Mouse (Mus musculus) kidney, embryonic 15.5 days (tissue): ENCODE results near the gene Elovl2. TPM values are rescaled to one million over a fixed set of nuclear protein-coding genes. Genes with fewer than 3 reads are reported as not detected.
"Not testable (repeated sequence)": the region's sequence is repeated elsewhere in the genome, so short reads cannot be mapped to it uniquely, and the experiment has no call there.

Experiments used
- ATAC-seq: fragments of 200-750 bp; cut with Nextera tagmentation; replicated peaks from 2 replicates; pipeline ENCODE4 v1.8.0; 2017; ENCODE audit warnings: moderate TSS enrichment; ENCODE audit not compliant: low FRiP score
- H3K27ac ChIP-seq: fragments of 300-500 bp; sonication (generic); 2 replicates; pipeline ENCODE4 v1.5.1; 2015; ENCODE audit warnings: mild to moderate bottlenecking, inconsistent platforms
- H3K27me3 ChIP-seq: fragments of 300-500 bp; sonication (generic); 2 replicates; pipeline ENCODE4 v1.6.1; 2015; ENCODE audit warnings: inconsistent platforms
- H3K36me3 ChIP-seq: fragments of 300-500 bp; sonication (generic); 2 replicates; pipeline ENCODE4 v1.6.1; 2015; ENCODE audit warnings: inconsistent platforms
- H3K4me1 ChIP-seq: fragments of 300-500 bp; sonication (generic); 2 replicates; pipeline ENCODE4 v1.6.1; 2015; ENCODE audit warnings: inconsistent platforms
- H3K4me2 ChIP-seq: fragments of 300-500 bp; sonication (generic); 2 replicates; pipeline ENCODE4 v1.6.1; 2015; ENCODE audit warnings: moderate library complexity, mild to moderate bottlenecking, inconsistent platforms
- H3K4me3 ChIP-seq: fragments of 300-500 bp; sonication (generic); replicated peaks from 2 replicates; pipeline ENCODE4 v1.5.1; 2015; ENCODE audit warnings: mild to moderate bottlenecking, inconsistent platforms
- H3K9ac ChIP-seq: fragments of 300-500 bp; sonication (generic); 2 replicates; pipeline ENCODE4 v1.6.1; 2015; ENCODE audit warnings: mild to moderate bottlenecking, inconsistent platforms
- H3K9me3 ChIP-seq: fragments of 300-500 bp; sonication (generic); replicated peaks from 2 replicates; pipeline ENCODE4 v1.6.1; 2016; ENCODE audit warnings: inconsistent platforms
- WGBS: fragments of 180-500 bp; shearing (Covaris S2); methylation state at CpG from one replicate; pipeline ENCODE4 v1.1.7; 2015; ENCODE audit warnings: mixed read lengths; 5-methylcytosine and 5-hydroxymethylcytosine counted together
- polyA plus RNA-seq: library from polyadenylated mRNA; unstranded; fragments of >200 nt; fragmentation: Nextera tagmentation; extraction: Ambion mirVana; gene quantifications from 2 replicates; pipeline ENCODE4 v1.2.1, GENCODE M21; 2015

Elovl2 gene
- 16.8 and 19.2 TPM in 2 replicates for polyA plus RNA-seq

DNA sequence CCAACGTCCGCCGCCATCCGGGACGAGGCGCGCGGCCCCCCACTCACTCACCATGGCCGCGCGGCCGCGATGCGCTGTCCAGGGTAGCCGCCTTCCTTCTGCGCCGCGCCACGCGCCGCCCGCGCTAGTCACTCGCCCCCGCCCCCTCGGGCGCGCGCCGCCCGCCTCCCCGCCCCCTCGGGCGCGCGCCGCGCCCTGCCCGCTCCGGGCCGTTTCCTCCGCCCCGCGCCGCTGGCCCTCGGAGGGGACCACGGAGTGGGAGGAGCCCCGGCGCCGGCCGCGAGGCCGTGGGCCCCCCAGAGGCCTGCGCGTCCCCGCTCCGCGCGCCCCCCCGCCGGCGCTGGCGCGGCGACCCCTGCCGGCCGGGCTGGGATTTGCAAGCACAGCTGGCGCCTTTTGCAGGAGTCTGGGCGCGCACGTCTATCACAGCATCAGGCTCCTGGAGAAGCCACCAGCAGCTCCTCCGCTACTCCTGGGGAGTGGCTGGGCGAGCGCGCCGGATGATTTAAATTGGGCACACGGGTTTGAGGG lies at the start of gene Elovl2:
Gene Elovl2 (minus strand): TSS at position 102 of the 531 bp plus-strand sequence.
- H3K9ac ChIP-seq = peak within 1 kb of the TSS; percentile 50
- no peaks in the 10 kb centered on the region for H3K27me3 ChIP-seq
- 2% methylated on average over 67 of the region's 77 CpGs for WGBS

DNA sequence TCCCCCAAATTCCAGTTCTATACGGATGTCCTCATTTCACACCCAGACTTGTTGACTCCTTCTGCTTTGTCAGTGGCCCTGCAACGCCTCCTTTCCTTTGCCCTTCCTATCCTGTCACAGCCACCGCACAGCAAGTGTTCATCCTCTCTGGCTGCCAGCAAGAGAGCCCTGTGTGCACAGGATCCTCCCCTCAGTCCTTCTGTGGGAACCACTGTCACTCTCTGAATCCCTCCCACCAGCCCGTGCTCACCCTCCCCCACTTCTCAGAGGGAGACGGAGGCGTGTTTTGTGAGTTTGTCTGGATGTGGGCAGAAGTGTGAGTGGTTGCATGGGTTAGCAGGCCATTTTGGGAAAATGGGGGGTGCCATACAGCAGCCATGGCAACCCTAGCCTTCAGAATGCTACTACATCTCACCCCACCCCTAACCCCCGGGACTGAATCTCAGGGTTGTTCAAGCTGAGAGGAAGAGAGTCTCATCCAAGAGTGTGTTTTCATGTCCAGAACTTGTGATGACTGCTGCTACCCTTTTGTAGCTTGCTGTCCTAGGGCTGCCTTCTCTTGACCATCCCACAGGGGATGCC lies 47.7 kb upstream of the Elovl2 start:
- H3K36me3 ChIP-seq = peaks cover 5% of the 10 kb centered on the region; the same call in 1 of the 2 replicates
- WGBS = 26% methylated on average over 7 of the region's 7 CpGs
- no peak overlapping the region for H3K27ac ChIP-seq
- no peak overlapping the region for H3K4me2 ChIP-seq
- H3K9ac ChIP-seq = no peak overlapping the region
- no peak overlapping the region for H3K4me3 ChIP-seq
- H3K27me3 ChIP-seq = no peaks in the 10 kb centered on the region
- peaks cover 6% of the 10 kb centered on the region for H3K4me1 ChIP-seq
- H3K9me3 ChIP-seq = no peaks in the 10 kb centered on the region
- ATAC-seq = peak; percentile 70

More for the DNA sequence above, at the start of gene Elovl2:
- Histone ChIP-seq H3K4me3 (peak within 1 kb of the TSS; percentile 68), H3K27ac (peak within 1 kb of the TSS; percentile 51), H3K4me2 (peak within 1 kb of the TSS; percentile 79), H3K36me3 (no peaks in the 10 kb centered on the region), H3K9me3 (peaks cover 8% of the 10 kb centered on the region; the same call in 1 of the 2 replicates), H3K4me1 (peaks cover 5% of the 10 kb centered on the region)
- ATAC-seq = peak; percentile 94

DNA sequence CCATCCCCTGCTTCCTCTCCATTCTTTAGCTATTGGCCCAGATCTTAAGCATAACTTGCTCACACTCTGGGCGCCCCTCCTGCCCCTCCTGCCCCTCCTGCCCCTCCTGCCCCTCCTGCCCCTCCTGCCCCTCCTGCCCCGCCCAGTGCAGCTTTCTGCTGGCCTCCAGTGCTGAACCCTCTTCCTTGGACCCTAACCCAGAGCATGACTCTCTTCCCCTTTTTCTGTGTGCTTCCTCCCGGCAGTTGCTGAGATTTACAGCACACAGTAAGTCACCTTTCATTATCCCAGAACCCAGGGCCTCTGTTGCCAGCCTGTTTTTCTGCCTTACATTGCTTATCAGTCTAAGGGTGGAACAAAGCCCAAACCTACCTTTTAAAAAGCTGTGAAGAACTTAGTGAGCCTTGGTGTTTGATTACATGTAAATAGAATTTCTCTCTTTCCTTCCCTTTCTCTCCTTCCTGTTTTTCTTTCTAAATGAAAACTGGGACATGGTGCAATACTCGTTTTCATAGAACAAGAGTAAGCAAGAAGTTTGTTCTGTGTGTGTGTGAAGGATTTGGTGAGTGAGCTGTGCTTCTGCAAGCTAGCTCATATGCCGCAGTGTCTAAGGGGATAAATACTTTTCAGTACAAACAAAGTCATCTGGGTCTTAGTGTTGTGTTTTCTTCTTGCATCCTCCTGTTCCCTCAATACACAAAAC lies 43.2 kb upstream of the Elovl2 start:
- Histone ChIP-seq H3K36me3 (no peaks in the 10 kb centered on the region), H3K27ac (no peak overlapping the region), H3K4me2 (no peak overlapping the region), H3K9ac (no peak overlapping the region), H3K4me1 (peaks cover 6% of the 10 kb centered on the region), H3K9me3 (no peaks in the 10 kb centered on the region), H3K4me3 (no peak overlapping the region), H3K27me3 (no peaks in the 10 kb centered on the region)
- ATAC-seq = no peak
- 61% methylated on average over 5 of the region's 5 CpGs for WGBS

DNA sequence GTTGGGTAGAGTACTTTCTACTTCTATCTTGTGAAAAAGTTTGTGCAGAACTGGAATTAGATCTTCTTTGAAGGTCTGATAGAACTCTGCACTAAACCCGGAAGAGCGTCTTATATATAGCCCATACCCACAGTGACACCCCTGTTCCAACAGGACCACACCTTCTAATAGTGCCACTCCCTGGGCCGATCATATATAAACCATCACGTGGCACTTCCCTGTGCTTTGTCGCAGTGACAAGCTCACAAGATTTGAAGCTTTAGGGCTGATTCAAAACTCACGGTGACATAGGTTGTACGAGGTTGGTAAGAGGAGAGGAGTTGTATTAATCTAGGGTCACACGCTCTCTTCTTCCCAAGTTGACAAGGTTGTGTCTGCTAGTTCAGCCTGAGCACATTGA lies 41.4 kb upstream of the Elovl2 start:
- not testable (repeated sequence) for ATAC-seq, H3K36me3 ChIP-seq, H3K27me3 ChIP-seq, H3K9ac ChIP-seq, H3K4me1 ChIP-seq, H3K4me3 ChIP-seq, H3K9me3 ChIP-seq, H3K27ac ChIP-seq, H3K4me2 ChIP-seq
- WGBS = 93% methylated on average over 8 of the region's 8 CpGs

DNA sequence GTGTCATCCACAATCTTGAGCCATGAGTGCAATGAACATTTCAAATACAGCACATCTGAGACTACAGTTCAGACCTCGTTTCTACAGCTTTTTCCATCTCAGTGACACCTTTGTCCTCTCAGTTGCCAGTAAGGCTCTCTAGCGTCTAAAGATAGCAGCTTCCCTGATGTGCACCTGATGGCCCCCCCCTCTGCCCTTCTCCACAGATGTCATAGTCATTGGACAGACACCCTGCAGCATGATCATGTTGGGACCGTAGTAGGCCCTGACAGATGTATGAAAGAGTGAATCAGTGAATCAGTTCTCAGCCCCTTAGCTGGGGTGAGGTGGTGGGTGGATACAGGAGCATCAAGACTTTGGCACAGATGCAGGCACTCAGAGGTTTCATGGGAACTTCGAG lies 37.6 kb upstream of the Elovl2 start:
- 89% methylated on average over 4 of the region's 4 CpGs for WGBS
- H3K27me3 ChIP-seq = no peaks in the 10 kb centered on the region
- H3K4me3 ChIP-seq = no peak overlapping the region
- H3K9ac ChIP-seq = no peak overlapping the region
- no peaks in the 10 kb centered on the region for H3K9me3 ChIP-seq
- no peaks in the 10 kb centered on the region for H3K4me1 ChIP-seq
- H3K4me2 ChIP-seq = no peak overlapping the region
- no peaks in the 10 kb centered on the region for H3K36me3 ChIP-seq
- no peak overlapping the region for H3K27ac ChIP-seq
- ATAC-seq = no peak

DNA sequence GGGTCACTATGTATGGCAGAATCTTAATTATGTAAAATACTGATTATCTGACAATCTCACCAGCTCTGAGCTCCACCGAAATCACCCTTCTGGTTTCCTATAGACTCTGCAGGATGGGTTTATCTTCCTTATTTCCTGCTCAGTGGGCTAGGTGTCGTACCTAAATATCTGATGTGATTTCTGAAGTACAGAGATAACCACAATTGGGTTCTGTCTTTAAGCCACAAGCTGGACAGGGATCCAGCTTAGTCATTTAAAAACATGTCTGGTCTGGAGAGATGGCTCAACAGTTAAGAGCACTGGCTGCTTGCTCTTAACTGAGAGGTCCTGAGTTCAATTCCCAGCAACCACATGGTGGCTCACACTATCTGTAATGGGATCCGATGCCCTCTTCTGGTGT lies 36.8 kb upstream of the Elovl2 start:
- no peak for ATAC-seq
- Histone ChIP-seq H3K4me1 (peaks cover 4% of the 10 kb centered on the region), H3K27ac (no peak overlapping the region), H3K4me3 (no peak overlapping the region), H3K4me2 (no peak overlapping the region), H3K36me3 (no peaks in the 10 kb centered on the region), H3K9ac (no peak overlapping the region), H3K9me3 (no peaks in the 10 kb centered on the region), H3K27me3 (no peaks in the 10 kb centered on the region)
- 85% methylated on average over 3 of the region's 3 CpGs for WGBS

DNA sequence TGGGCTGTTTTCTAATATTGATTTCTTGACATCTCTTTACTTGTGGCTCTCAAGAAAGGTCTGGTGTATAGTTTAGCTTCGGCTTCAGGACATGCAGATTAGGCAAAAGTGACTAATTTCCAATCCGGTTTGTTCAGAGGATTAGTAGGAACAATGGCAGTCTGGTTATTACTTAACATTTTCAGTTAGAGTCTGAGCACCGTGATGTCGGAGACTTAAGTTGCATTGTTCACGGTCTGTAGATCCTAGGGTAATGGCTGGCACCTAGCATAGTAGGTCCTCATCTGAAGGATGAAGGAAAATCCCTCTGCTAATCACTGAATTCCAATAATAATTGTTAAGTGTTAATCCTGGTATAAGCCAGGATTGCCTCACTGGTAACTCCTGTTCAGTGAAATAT lies 35.9 kb upstream of the Elovl2 start:
- 88% methylated on average over 5 of the region's 5 CpGs for WGBS
- H3K4me2 ChIP-seq = no peak overlapping the region
- peaks cover 11% of the 10 kb centered on the region for H3K4me1 ChIP-seq
- H3K27me3 ChIP-seq = no peaks in the 10 kb centered on the region
- no peaks in the 10 kb centered on the region for H3K9me3 ChIP-seq
- no peak overlapping the region for H3K27ac ChIP-seq
- no peak overlapping the region for H3K9ac ChIP-seq
- H3K4me3 ChIP-seq = no peak overlapping the region
- H3K36me3 ChIP-seq = no peaks in the 10 kb centered on the region
- ATAC-seq = no peak

DNA sequence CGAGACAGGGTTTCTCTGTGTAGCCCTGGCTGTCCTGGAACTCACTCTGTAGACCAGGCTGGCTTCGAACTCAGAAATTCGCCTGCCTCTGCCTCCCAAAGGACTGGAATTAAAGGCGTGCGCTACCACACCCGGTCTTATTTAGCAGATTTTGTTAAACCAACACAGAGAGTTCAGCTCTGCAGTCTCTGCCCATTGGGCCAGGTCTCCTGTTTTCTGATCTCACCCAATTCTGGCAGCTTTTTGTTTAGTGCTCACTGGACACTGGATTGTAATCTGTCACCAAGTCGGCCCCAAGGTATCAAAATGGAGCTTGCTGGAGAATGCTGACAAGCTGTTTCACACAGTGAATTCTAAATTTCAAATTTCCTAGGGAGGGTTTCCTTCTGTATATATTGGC lies 32.5 kb upstream of the Elovl2 start:
- Histone ChIP-seq H3K4me2 (no peak overlapping the region), H3K36me3 (no peaks in the 10 kb centered on the region), H3K4me3 (no peak overlapping the region), H3K9me3 (no peaks in the 10 kb centered on the region), H3K27ac (no peak overlapping the region), H3K27me3 (no peaks in the 10 kb centered on the region), H3K4me1 (peaks cover 22% of the 10 kb centered on the region), H3K9ac (no peak overlapping the region)
- WGBS = 93% methylated on average over 7 of the region's 7 CpGs
- no peak for ATAC-seq

DNA sequence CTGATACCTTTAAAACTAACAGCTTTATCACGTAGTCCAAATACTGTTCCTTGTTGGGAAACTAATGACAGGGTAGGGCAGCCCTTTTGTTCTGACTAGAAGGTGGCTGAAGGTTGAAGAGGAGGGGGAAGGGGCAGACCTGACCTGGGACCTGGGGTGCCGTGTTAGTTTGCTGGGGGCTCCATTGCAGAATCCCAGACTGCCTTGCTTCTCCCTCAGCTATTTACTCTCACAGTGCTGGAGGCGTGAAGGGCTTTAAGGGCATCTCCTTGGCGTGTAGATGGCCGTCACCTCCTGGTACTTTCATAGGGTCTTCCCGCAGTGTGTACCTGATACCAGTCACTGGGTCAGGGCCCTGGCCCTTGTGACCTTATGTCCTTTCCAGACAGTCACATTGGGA lies 31.9 kb upstream of the Elovl2 start:
- Histone ChIP-seq H3K4me2 (no peak overlapping the region), H3K27me3 (no peaks in the 10 kb centered on the region), H3K27ac (0 out of 2 replicates have a peak overlapping the region, but pooled peaks have one; percentile 1), H3K36me3 (no peaks in the 10 kb centered on the region), H3K9ac (no peak overlapping the region), H3K4me3 (no peak overlapping the region), H3K9me3 (no peaks in the 10 kb centered on the region), H3K4me1 (peaks cover 22% of the 10 kb centered on the region)
- no peak for ATAC-seq
- WGBS = 72% methylated on average over 6 of the region's 6 CpGs

DNA sequence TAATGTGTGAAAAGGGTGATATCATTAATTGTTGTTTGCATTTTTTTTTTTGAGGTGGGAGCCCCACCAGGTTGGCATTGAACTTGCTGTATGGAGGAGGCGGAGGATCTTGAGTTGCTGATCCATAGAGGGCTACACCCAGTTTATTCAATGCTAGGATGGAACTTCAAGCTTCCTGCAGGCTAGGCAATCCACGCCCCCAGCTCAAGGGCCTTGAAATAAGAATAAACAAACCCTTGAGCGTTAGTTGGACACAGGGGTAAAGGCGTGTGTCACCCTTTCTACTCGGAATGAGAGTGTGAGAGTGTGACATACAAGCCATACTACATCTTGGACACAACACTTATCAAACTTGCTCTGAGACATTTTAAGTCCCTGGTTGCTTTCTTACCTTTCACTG lies 31.5 kb upstream of the Elovl2 start:
- no peak for ATAC-seq
- Histone ChIP-seq H3K9ac (no peak overlapping the region), H3K4me2 (no peak overlapping the region), H3K36me3 (no peaks in the 10 kb centered on the region), H3K4me1 (peaks cover 22% of the 10 kb centered on the region), H3K27me3 (no peaks in the 10 kb centered on the region), H3K9me3 (no peaks in the 10 kb centered on the region), H3K4me3 (no peak overlapping the region), H3K27ac (0 out of 2 replicates have a peak overlapping the region, but pooled peaks have one; percentile 1)
- WGBS = 56% methylated on average over 5 of the region's 5 CpGs

DNA sequence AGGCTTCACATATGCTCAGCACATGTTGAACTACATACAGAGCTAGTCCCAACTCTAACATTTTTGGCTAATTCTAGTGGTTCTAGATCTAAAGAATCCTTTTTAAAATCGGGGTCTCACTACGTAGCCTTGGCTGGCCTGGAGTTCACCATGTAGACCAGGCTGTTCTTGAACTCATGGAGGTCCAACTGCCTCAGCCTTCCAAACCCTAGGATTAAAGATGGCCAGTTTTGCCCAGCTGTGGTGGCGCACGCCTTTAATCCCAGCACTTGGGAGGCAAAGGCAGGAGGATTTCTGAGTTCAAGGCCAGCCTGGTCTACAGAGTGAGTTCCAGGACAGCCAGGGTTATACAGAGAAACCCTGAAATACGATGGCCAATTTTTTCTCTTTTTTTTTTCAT lies 31.0 kb upstream of the Elovl2 start:
- not testable (repeated sequence) for ATAC-seq, H3K36me3 ChIP-seq, H3K27me3 ChIP-seq, H3K27ac ChIP-seq, H3K9me3 ChIP-seq, H3K9ac ChIP-seq, H3K4me3 ChIP-seq
- Histone ChIP-seq H3K4me2 (peak overlapping the region; percentile 87), H3K4me1 (peaks cover 22% of the 10 kb centered on the region)
- 95% methylated on average over 5 of the region's 5 CpGs for WGBS

DNA sequence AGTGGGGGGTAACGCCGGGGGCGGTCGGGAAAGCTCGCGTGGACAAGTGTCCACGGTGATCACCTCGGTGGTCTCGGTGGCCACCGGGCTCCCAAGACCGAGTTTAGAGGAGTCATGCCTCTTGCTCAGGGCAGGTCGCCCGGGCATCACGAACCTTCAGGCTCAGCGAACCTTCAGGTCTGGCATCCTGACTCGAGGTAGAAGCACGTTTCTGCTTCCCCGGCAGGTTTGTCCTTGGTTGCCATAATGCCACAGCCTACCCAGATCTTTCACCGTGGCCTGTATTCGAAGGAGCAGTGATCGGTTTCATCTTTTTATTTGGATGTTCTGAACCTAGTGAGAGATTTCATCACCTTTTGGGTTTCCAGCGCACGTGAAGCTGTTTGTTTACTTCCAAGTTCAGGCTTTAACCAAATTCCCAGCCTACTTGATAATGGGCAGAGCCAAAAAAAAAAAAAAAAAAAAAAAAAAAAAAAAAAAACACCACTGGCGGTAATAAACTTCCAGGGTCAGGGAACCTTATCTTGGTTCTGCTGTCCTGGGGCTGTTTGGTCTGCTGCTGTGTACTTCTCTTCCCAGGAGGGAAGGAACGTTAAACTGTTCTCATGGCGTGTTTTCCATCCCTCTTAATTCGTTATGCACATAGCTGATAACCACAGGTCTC lies 30.2 kb upstream of the Elovl2 start:
- H3K27ac ChIP-seq = peak overlapping the region; percentile 93
- no peaks in the 10 kb centered on the region for H3K9me3 ChIP-seq
- H3K27me3 ChIP-seq = no peaks in the 10 kb centered on the region
- peak overlapping the region; percentile 77 for H3K9ac ChIP-seq
- peaks cover 22% of the 10 kb centered on the region for H3K4me1 ChIP-seq
- H3K4me3 ChIP-seq = peak overlapping the region; percentile 80
- 1% methylated on average over 27 of the region's 27 CpGs for WGBS
- ATAC-seq = no peak
- H3K36me3 ChIP-seq = no peaks in the 10 kb centered on the region
- H3K4me2 ChIP-seq = peak overlapping the region; percentile 87
